Mouse (Mus musculus) forebrain, embryonic 10.5 days (tissue): ENCODE measurements around the gene Mrps34. TPM values are rescaled to one million over a fixed set of nuclear protein-coding genes. Genes with fewer than 3 reads are reported as not detected.

ENCODE experiments used
- DNase-seq: peaks from one replicate; pipeline ENCODE4 v3.0.0-alpha.2; 2017; ENCODE audit warnings: low spot score; ENCODE audit errors: extremely low spot score
- H3K27ac ChIP-seq: fragments of 300-500 bp; sonication (generic); 2 replicates; pipeline ENCODE4 v1.5.1; 2016; ENCODE audit warnings: mild to moderate bottlenecking
- H3K27me3 ChIP-seq: fragments of 300-500 bp; sonication (generic); 2 replicates; pipeline ENCODE4 v1.6.1; 2016; ENCODE audit warnings: mild to moderate bottlenecking; ENCODE audit not compliant: poor library complexity, severe bottlenecking
- H3K36me3 ChIP-seq: fragments of 300-500 bp; sonication (generic); replicated peaks from 2 replicates; pipeline ENCODE4 v1.6.1; 2016; ENCODE audit warnings: mild to moderate bottlenecking, moderate library complexity
- H3K4me1 ChIP-seq: fragments of 300-500 bp; sonication (generic); 2 replicates; pipeline ENCODE4 v1.6.1; 2016
- H3K4me3 ChIP-seq: fragments of 300-500 bp; sonication (generic); 2 replicates; pipeline ENCODE4 v1.5.1; 2016; ENCODE audit warnings: mild to moderate bottlenecking, moderate library complexity
- H3K9me3 ChIP-seq: fragments of 300-500 bp; sonication (generic); 2 replicates; pipeline ENCODE4 v1.6.1; 2016; ENCODE audit warnings: mild to moderate bottlenecking, moderate library complexity
- WGBS: fragments of 180-500 bp; shearing (Covaris S2); methylation state at CpG from one replicate; pipeline ENCODE4 v1.1.7; 2016; 5-methylcytosine and 5-hydroxymethylcytosine counted together
- polyA plus RNA-seq: library from polyadenylated mRNA; unstranded; fragments of >200 nt; fragmentation: Nextera tagmentation; extraction: Ambion mirVana; gene quantifications from 2 replicates; pipeline ENCODE4 v1.2.1, GENCODE M21; 2016

Gene Mrps34
- polyA plus RNA-seq, 1 experiment from 2014 or later = 103 TPM

GRCm38 (mm10) chr17:24861785-24862184, 33.1 kb upstream of the Mrps34 start:
- no peak overlapping the region for H3K27ac ChIP-seq
- no peaks in the 10 kb centered on the region for H3K9me3 ChIP-seq
- 92% methylated on average over 3 of the region's 3 CpGs for WGBS
- H3K4me1 ChIP-seq = no peaks in the 10 kb centered on the region
- no peak for DNase-seq
- no peak overlapping the region for H3K4me3 ChIP-seq
- H3K27me3 ChIP-seq = no peaks in the 10 kb centered on the region
- H3K36me3 ChIP-seq = peaks cover 27% of the 10 kb centered on the region

DNA sequence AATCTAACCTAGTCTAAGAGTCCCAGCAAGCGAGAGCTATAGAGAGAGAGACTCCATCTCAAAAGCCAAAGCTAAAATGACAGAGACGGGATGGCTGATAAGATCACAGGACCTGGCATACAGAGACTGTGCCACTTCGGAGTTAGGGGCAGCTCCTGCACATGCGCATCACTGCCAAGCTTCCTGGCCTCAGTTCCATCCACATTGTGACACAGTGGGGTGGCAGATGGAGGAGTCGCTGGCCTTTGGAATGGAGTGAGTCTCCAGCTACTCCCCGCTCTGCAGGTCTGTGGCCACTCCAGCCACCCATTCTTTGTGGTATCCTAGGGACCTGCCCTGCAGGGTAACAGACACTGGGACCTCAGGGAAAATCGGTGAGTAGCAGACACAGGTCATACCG, 29.1 kb upstream of the Mrps34 start, which contains the start of gene Igfals:
Gene Igfals, plus strand, starts transcription at position 222 of the 400 bp plus-strand sequence.
- WGBS = 88% methylated on average over 8 of the region's 8 CpGs

DNA sequence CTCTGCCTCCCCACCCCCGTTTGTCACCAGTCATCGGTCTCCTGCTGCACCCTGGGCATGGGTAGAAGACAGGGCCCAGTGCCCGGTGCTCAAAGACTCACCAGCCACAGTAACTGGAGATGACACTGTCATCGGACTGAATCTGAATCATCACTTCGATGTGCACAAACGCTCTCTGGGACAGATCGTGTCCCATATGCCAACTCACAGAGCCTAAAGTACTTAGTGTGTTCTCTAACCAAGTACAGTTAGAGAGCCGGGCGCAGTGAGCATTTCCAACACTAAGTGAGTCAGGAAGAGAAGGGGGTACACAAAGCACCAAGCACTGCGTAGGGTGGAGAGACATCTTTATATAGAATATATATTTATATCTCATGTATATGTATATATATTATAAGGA, 27.0 kb upstream of the Mrps34 start:
- H3K27ac ChIP-seq = no peak overlapping the region
- H3K4me3 ChIP-seq = no peak overlapping the region
- DNase-seq = no peak
- H3K36me3 ChIP-seq = peaks cover 4% of the 10 kb centered on the region; the same call in 1 of the 2 replicates
- no peaks in the 10 kb centered on the region for H3K9me3 ChIP-seq
- 91% methylated on average over 10 of the region's 10 CpGs for WGBS
- H3K27me3 ChIP-seq = no peaks in the 10 kb centered on the region
- no peaks in the 10 kb centered on the region for H3K4me1 ChIP-seq

More for the DNA sequence above, 29.1 kb upstream of the Mrps34 start, which contains the start of gene Igfals:
- Histone ChIP-seq H3K36me3 (peaks cover 22% of the 10 kb centered on the region), H3K4me3 (no peak within 1 kb of the TSS), H3K27me3 (no peaks in the 10 kb centered on the region), H3K27ac (no peak within 1 kb of the TSS), H3K9me3 (no peaks in the 10 kb centered on the region), H3K4me1 (no peaks in the 10 kb centered on the region)
- DNase-seq = no peak

DNA sequence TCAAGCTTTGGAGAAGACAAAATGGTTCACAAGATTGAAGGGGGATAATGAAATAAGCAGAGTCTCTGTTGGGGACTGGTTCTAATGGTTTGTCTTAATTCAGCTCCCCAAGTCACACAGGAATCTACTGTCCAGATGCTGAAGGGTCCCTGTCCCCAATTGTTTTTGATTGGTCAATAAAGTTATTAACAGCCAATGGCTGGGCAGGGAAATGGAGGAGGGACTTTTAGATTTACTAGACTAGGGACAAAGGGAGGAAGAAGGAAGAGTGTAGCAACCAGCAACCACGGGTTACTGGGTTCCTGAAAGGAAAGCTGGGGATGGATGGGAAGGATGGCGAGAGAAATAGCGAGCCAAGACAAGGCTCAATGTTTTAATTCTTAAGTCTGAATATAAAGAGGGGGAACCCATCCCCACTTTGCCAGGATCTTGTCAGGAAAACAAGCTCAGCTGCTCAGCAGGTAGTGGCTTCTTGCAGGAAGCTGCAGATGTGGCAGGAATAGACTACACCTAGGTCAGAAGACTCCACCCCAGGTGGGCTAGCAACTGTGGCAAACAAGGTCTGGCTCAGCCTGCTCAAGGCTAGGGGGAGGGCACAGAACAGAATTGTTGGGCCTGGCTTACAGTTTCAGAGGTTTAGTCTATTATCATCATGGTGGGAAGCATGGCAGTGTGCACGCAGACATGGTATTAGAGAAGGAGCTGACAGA, 21.1 kb upstream of the Mrps34 start:
- Histone ChIP-seq H3K4me1 (peaks cover 14% of the 10 kb centered on the region), H3K36me3 (no peaks in the 10 kb centered on the region), H3K27ac (no peak overlapping the region), H3K4me3 (no peak overlapping the region), H3K9me3 (no peaks in the 10 kb centered on the region), H3K27me3 (no peaks in the 10 kb centered on the region)
- DNase-seq = no peak
- 47% methylated on average over 4 of the region's 4 CpGs for WGBS

- Histone ChIP-seq H3K4me1 (peaks cover 14% of the 10 kb centered on the region), H3K9me3 (no peaks in the 10 kb centered on the region), H3K27me3 (no peaks in the 10 kb centered on the region), H3K4me3 (no peak overlapping the region), H3K36me3 (no peaks in the 10 kb centered on the region), H3K27ac (no peak overlapping the region)
- 78% methylated on average over 1 of the region's 1 CpGs for WGBS
- no peak for DNase-seq
These were observed 20.5 kb upstream of the Mrps34 start for GRCm38 (mm10) chr17:24874405-24874745.

GRCm38 (mm10) chr17:24874989-24875388, 19.9 kb upstream of the Mrps34 start:
- Histone ChIP-seq H3K9me3 (no peaks in the 10 kb centered on the region), H3K27ac (no peak overlapping the region), H3K27me3 (no peaks in the 10 kb centered on the region), H3K36me3 (no peaks in the 10 kb centered on the region), H3K4me3 (no peak overlapping the region), H3K4me1 (peaks cover 14% of the 10 kb centered on the region)
- WGBS = 80% methylated on average over 8 of the region's 8 CpGs
- DNase-seq = no peak

DNA sequence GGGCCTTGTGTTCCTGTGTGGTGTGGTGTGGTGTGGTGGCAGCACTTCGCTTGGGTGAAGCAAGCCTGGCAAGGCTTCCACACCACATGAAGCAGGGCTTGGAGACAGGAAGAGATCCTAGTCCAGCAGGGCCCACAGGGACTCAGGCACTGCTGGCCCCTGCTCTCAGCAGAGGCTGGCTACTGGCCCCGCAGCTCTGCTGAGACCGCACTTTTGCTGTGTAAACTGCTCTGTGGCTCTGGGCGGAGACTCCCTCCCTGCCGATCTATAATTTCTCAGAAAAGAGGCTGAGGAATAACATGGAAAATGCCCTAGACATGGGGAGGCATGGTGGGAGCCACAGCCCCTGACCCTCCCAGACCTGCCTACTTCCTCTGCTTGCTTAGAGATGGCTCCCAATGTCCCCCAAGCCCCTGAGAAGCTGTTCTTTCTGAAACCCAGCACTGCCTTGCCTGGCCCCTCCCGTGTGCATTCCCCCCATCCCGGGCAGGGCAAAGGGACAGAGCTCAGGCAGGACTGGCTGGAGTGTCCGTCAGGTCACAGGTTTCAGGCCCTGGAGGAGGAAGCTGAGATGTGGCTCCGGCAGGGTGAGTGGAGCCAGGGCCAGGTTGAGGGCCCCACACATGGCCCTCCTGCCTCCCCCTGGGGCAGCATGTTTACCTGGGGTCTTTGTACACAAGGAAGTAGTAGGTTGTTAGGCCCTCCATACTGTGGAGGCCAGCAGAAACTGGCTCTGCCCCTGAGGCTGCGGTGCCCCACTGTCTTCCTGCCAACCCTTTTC, 17.4 kb upstream of the Mrps34 start:
- H3K27ac ChIP-seq = peak overlapping the region; percentile 48
- 71% methylated on average over 10 of the region's 10 CpGs for WGBS
- no peaks in the 10 kb centered on the region for H3K9me3 ChIP-seq
- H3K4me3 ChIP-seq = no peak overlapping the region
- H3K36me3 ChIP-seq = peaks cover 8% of the 10 kb centered on the region
- peaks cover 22% of the 10 kb centered on the region for H3K4me1 ChIP-seq
- no peak for DNase-seq
- no peaks in the 10 kb centered on the region for H3K27me3 ChIP-seq

DNA sequence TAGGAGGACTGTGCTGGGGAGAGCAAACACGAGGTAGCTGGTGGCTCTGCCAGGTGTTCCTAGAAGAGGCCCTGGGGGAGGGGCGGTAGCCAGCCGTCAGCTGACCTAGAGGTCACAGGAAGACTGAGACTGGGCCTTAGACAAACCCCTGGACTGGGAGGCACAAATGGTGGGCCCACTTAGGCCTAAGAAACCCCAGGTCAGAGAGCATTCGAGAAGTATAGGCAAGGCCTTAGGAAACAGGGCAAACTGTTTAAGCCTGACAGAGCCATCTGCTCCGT, 16.9 kb upstream of the Mrps34 start:
- Histone ChIP-seq H3K27me3 (no peaks in the 10 kb centered on the region), H3K4me1 (peaks cover 22% of the 10 kb centered on the region), H3K27ac (peak overlapping the region; percentile 48), H3K4me3 (no peak overlapping the region), H3K9me3 (no peaks in the 10 kb centered on the region), H3K36me3 (peaks cover 13% of the 10 kb centered on the region)
- WGBS = 39% methylated on average over 5 of the region's 5 CpGs
- no peak for DNase-seq

DNA sequence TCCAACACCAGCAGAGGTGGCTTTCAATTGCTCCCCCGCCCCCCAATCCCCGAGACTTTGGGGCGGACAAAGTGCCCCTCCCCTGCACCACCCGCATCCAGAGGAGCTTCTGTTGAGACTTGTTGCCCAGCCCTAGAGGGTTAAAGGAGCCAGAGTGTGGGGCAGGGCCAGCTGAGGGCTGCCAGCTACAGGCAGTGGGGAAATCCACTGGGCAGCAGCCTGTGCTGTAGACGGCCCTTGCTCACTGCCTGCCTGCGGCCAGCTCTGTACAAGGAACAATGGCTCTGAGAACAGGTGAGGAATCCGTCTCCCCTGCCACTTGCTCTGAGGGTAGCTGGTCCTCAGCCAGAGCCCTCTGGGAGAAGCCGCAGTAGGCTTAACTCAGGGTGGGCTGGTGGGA, 16.4 kb upstream of the Mrps34 start:
- whole genome bisulfite sequencing = 75% methylated on average over 8 of the region's 8 CpGs
- H3K9me3 ChIP-seq = no peaks in the 10 kb centered on the region

DNA sequence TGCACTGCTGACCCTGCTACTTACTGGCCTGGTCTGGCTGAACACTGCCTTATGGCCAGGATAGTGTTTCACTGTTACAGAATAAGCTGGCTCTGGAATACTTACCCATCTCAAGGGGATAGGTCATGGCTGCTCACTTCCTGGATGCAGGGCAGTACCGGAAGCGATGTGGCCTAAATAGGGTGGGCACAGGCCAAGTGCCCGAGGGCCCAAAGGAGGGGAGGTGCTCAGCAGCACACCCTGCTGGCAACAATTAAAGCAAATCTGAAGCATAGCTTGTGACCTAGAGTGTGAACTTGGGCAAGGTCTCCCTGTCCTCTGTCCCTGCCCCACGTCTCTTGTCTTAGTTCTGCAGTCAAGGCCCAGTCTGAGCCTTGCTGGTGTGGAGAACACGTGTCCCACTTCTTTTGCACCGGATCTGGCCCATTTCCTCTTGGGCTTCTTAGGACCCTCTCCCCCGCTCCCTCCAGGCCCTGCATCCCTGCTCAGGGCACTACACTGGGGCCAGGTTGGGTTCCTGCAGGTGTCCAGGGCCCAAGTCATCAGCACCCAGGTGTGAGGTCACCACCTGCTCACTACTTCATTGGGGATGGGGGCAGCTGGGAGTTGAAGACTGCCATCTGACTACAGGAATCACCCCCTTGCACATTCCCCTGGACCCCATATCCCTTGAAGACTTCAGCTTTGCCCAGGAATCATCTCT, 13.0 kb upstream of the Mrps34 start:
- DNase-seq = no peak
- Histone ChIP-seq H3K4me3 (no peak overlapping the region), H3K4me1 (peaks cover 37% of the 10 kb centered on the region), H3K9me3 (no peaks in the 10 kb centered on the region), H3K27ac (no peak overlapping the region), H3K36me3 (peaks cover 29% of the 10 kb centered on the region), H3K27me3 (no peaks in the 10 kb centered on the region)
- 48% methylated on average over 7 of the region's 7 CpGs for WGBS

More for the DNA sequence above, 16.4 kb upstream of the Mrps34 start:
- no peak overlapping the region for H3K4me3 ChIP-seq
- H3K27ac ChIP-seq = no peak overlapping the region
- peaks cover 22% of the 10 kb centered on the region for H3K4me1 ChIP-seq
- DNase-seq = no peak
- no peaks in the 10 kb centered on the region for H3K27me3 ChIP-seq
- peaks cover 18% of the 10 kb centered on the region for H3K36me3 ChIP-seq

- peaks cover 36% of the 10 kb centered on the region for H3K4me1 ChIP-seq
- peaks cover 39% of the 10 kb centered on the region for H3K36me3 ChIP-seq
- no peaks in the 10 kb centered on the region for H3K27me3 ChIP-seq
- H3K9me3 ChIP-seq = no peaks in the 10 kb centered on the region
- WGBS = 87% methylated on average over 6 of the region's 6 CpGs
- H3K4me3 ChIP-seq = peak overlapping the region; percentile 77; the same call in 1 of the 2 replicates
- no peak for DNase-seq
- H3K27ac ChIP-seq = no peak overlapping the region
These were observed 10.5 kb upstream of the Mrps34 start for GRCm38 (mm10) chr17:24884391-24884790.

DNA sequence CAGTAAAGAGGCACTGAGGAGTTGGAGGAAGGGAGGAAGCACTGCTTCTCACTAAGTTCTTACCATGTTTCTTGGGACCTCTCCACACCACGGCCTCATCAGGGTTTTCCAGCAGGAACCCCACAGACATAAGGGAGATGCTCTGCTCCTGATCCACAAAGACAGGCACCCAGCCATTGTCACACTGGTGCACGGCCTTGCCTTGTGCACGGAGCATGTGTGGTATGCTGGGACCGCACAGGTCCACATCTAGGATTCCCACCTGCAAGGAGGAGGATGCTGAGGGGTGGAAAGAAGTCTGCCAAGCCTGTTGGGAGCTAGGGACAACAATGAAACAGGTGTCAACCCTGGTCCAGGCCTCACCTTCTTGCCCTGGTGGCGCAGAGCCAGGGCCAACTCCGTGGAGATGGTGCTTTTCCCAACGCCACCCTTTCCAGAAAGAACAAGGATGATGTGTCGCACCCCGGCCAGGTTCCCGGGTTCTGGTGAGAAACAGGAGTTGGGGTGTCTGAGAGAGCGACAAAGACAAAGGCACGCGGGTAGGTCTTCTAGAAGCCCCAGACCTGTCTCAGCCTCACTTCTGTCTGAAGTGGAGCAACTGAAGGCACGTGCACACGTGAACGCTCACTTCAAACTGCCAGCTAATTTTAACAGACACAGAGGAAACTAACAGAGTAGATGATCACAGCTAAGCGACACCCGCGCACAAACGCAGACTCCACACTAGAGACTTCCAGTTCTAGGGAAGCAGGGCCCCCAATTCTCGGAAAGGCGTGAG, 9.4 kb upstream of the Mrps34 start:
- peaks cover 36% of the 10 kb centered on the region for H3K4me1 ChIP-seq
- peak overlapping the region; percentile 77 for H3K4me3 ChIP-seq
- H3K27ac ChIP-seq = peak overlapping the region; percentile 66
- H3K9me3 ChIP-seq = no peaks in the 10 kb centered on the region
- H3K36me3 ChIP-seq = peaks cover 51% of the 10 kb centered on the region
- no peak for DNase-seq
- H3K27me3 ChIP-seq = no peaks in the 10 kb centered on the region
- WGBS = 26% methylated on average over 22 of the region's 22 CpGs
